ENCODE assay signal across 23 mouse cellular contexts in the genomic region with DNA sequence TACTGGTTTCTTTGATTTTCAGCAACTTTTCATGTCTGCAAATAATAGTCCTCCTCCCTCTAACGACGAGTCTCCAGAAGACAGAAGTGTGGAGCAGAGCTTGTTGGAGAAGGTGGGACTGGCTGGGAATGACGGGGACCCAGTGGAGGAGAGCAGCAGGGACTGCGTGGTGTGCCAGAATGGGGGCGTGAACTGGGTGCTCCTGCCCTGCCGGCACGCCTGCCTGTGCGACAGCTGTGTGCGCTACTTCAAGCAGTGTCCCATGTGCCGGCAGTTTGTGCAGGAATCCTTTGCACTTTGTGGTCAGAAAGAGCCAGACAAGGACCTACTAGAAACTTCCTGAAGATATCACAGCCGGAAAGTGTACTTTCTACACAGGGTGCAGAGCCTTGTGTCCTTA. TPM values are rescaled to one million over a fixed set of nuclear protein-coding genes. Genes with fewer than 3 reads are reported as not detected.
DNase-seq lines count a peak whose midpoint lies in the region; ATAC-seq and TF ChIP-seq lines count a peak whose summit lies in the region.
"Had no signal": no experiment of that assay in that cellular context is flagged by ENCODE, and none has a peak within 500 bp of the region (broad histone marks: within the 10 kb centered on the region; RNA-seq: fewer than 3 reads in every experiment).

No protein-coding gene starts in this region.

- no peaks in the 10 kb centered on the region for H3K9me3 ChIP-seq in embryonic facial prominence, embryonic 14.5 days (ENCODE audit: control insufficient read depth, low read length)
- no peaks in the 10 kb centered on the region for H3K9me3 ChIP-seq in embryonic facial prominence, embryonic 10.5 days
- no peaks in the 10 kb centered on the region for H3K9me3 ChIP-seq in forebrain, embryonic 11.5 days (ENCODE audit: control insufficient read depth, low read length)
- H3K9me3 ChIP-seq: embryonic facial prominence, embryonic 12.5 days; heart, embryonic 15.5 days; hindbrain, embryonic 15.5 days; neural tube, embryonic 15.5 days had no signal

- no peak overlapping the region for H3K27ac ChIP-seq in embryonic facial prominence, embryonic 14.5 days (replicated peaks; ENCODE audit: low read depth, low read length)
- no peak overlapping the region for H3K27ac ChIP-seq in embryonic facial prominence, embryonic 10.5 days (replicated peaks)
- H3K27ac ChIP-seq in left cerebral cortex, adult 2 months = no peak overlapping the region
- H3K27ac ChIP-seq in forebrain, embryonic 11.5 days (ENCODE audit: low read depth, low read length) = no peak overlapping the region
- H3K27ac ChIP-seq: embryonic facial prominence, embryonic 12.5 days; heart, embryonic 15.5 days; hindbrain, embryonic 15.5 days; layer of hippocampus, adult 2 months; liver, embryonic 14.5 days; neural tube, embryonic 15.5 days had no signal

- TF ChIP-seq CTCF in left cerebral cortex, adult 2 months (IDR thresholded peaks at IDR 0.05) = no peak

- H3K4me2 ChIP-seq in embryonic facial prominence, embryonic 14.5 days (ENCODE audit: low read depth, low read length) = no peak overlapping the region
- H3K4me2 ChIP-seq in forebrain, embryonic 11.5 days (ENCODE audit: low read depth, low read length, severe bottlenecking) = no peak overlapping the region
- H3K4me2 ChIP-seq: embryonic facial prominence, embryonic 12.5 days; heart, embryonic 15.5 days; hindbrain, embryonic 15.5 days; midbrain, embryonic 11.5 days; neural tube, embryonic 15.5 days had no signal

- H3K4me1 ChIP-seq in embryonic facial prominence, embryonic 14.5 days (ENCODE audit: control insufficient read depth, insufficient read depth, low read length) = no peaks in the 10 kb centered on the region
- no peaks in the 10 kb centered on the region for H3K4me1 ChIP-seq in embryonic facial prominence, embryonic 10.5 days
- no peaks in the 10 kb centered on the region for H3K4me1 ChIP-seq in forebrain, embryonic 11.5 days (replicated peaks; ENCODE audit: control insufficient read depth, insufficient read depth, low read length)
- H3K4me1 ChIP-seq: embryonic facial prominence, embryonic 12.5 days; heart, embryonic 15.5 days; hindbrain, embryonic 15.5 days; neural tube, embryonic 15.5 days had no signal

- H3K4me3 ChIP-seq in embryonic facial prominence, embryonic 14.5 days (ENCODE audit: low read depth, low read length) = no peak overlapping the region
- no peak overlapping the region for H3K4me3 ChIP-seq in embryonic facial prominence, embryonic 10.5 days
- H3K4me3 ChIP-seq in left cerebral cortex, adult 2 months = no peak overlapping the region
- no peak overlapping the region for H3K4me3 ChIP-seq in forebrain, embryonic 11.5 days (ENCODE audit: low read depth, low read length)
- H3K4me3 ChIP-seq: embryonic facial prominence, embryonic 12.5 days; heart, embryonic 15.5 days; hindbrain, embryonic 15.5 days; layer of hippocampus, adult 2 months; neural tube, embryonic 15.5 days had no signal

- peaks cover 16% of the 10 kb centered on the region; the same call in 1 of the 2 replicates for H3K36me3 ChIP-seq in embryonic facial prominence, embryonic 14.5 days (ENCODE audit: control insufficient read depth, insufficient read depth, low read length)
- H3K36me3 ChIP-seq in embryonic facial prominence, embryonic 10.5 days (replicated peaks) = peaks cover 26% of the 10 kb centered on the region
- no peaks in the 10 kb centered on the region for H3K36me3 ChIP-seq in forebrain, embryonic 11.5 days (ENCODE audit: control insufficient read depth, insufficient read depth, low read length)
- H3K36me3 ChIP-seq: hindbrain, embryonic 15.5 days; neural tube, embryonic 15.5 days had no signal

- DNase-seq in embryonic facial prominence, embryonic 14.5 days (ENCODE audit: low spot score) = no peak
- no peak for DNase-seq in embryonic facial prominence, embryonic 10.5 days (ENCODE audit: low spot score)
- DNase-seq in left cerebral cortex, postnatal 4 days = peak; percentile 6
- no peak for DNase-seq in left cerebral cortex, adult 2 months (ENCODE audit: extremely low spot score in 1 of 2, low spot score in 2 of 2)
- DNase-seq in lung, postnatal 25 days (ENCODE audit: low spot score) = peak; percentile 38
- DNase-seq in forebrain, embryonic 11.5 days (ENCODE audit: low spot score) = no peak
- no peak for DNase-seq in spleen, postnatal 36 days (ENCODE audit: low spot score in 2 of 2)
- DNase-seq: adrenal gland, postnatal 14 days; cerebellum, adult 11 months; heart, postnatal 36 days; kidney, postnatal 25 days; right cerebral cortex, adult 18-20 months had no signal

- intact Hi-C loops in left cerebral cortex, postnatal 4 days (cut with DNase I) = no loop called here
- intact Hi-C loops in left cerebral cortex, adult 2 months (cut with DNase I) = no loop called here

- 76% methylated on average over 11 of the region's 11 CpGs for WGBS in embryonic facial prominence, embryonic 14.5 days
- 89% methylated on average over 11 of the region's 11 CpGs for WGBS in embryonic facial prominence, embryonic 10.5 days
- WGBS in forebrain, embryonic 11.5 days = 87% methylated on average over 11 of the region's 11 CpGs

- no peak for ATAC-seq in embryonic facial prominence, embryonic 14.5 days (ENCODE audit: low read depth)
- ATAC-seq in forebrain, embryonic 11.5 days (replicated peaks; ENCODE audit: low FRiP score) = no peak
- ATAC-seq in erythroblast, adult 5-6 weeks (replicated peaks; ENCODE audit: low FRiP score, poor library complexity, severe bottlenecking) = no peak
- ATAC-seq: forebrain, embryonic 14.5 days; intestine, embryonic 16.5 days had no signal

- no peaks in the 10 kb centered on the region for H3K27me3 ChIP-seq in embryonic facial prominence, embryonic 14.5 days (replicated peaks; ENCODE audit: control insufficient read depth, insufficient read depth, low read length)
- H3K27me3 ChIP-seq in embryonic facial prominence, embryonic 10.5 days (replicated peaks; ENCODE audit: low read depth, poor library complexity, severe bottlenecking) = no peaks in the 10 kb centered on the region
- H3K27me3 ChIP-seq in forebrain, embryonic 11.5 days (ENCODE audit: control insufficient read depth, insufficient read depth, low read length) = no peaks in the 10 kb centered on the region
- H3K27me3 ChIP-seq: embryonic facial prominence, embryonic 12.5 days; heart, embryonic 15.5 days; hindbrain, embryonic 15.5 days; neural tube, embryonic 15.5 days had no signal

- peak overlapping the region; percentile 8; the same call in 1 of the 2 replicates for H3K9ac ChIP-seq in embryonic facial prominence, embryonic 14.5 days (ENCODE audit: low read depth, low read length)
- H3K9ac ChIP-seq in forebrain, embryonic 11.5 days (ENCODE audit: low read length) = no peak overlapping the region
- H3K9ac ChIP-seq: embryonic facial prominence, embryonic 12.5 days; heart, embryonic 15.5 days; hindbrain, embryonic 15.5 days; liver, embryonic 14.5 days; neural tube, embryonic 15.5 days had no signal

RNA-seq across cellular contexts. Expression of gene Cgrrf1, which starts 21.8 kb away (rescaled TPM):
- polyA plus RNA-seq in embryonic facial prominence, embryonic 14.5 days (2014; fragmentation: Nextera tagmentation; extraction: Ambion mirVana) = 27.9 and 28.7 TPM in 2 replicates
- 32.1 and 35.9 TPM in 2 replicates for polyA plus RNA-seq in embryonic facial prominence, embryonic 10.5 days (2016; fragmentation: Nextera tagmentation; extraction: Ambion mirVana)
- 1 to 10 TPM; 6.3 TPM for total RNA-seq in left cerebral cortex, postnatal 4 days (2021)
- total RNA-seq in left cerebral cortex, adult 2 months (2021) = 10 to 100 TPM; 33.2 to 34.9 TPM
- polyA plus RNA-seq in forebrain, embryonic 11.5 days (2014; fragmentation: Nextera tagmentation; extraction: Ambion mirVana) = 30.2 and 33.9 TPM in 2 replicates
- total RNA-seq in erythroblast, adult 5-6 weeks (2015; ENCODE audit: low replicate concordance) = 15.0 and 21.3 TPM in 2 replicates
- 11.1 and 13.0 TPM in 2 replicates for total RNA-seq in erythroblast, adult 5-6 weeks (2017; ENCODE audit: low replicate concordance)

RNA-seq across cellular contexts. Expression of gene Samd4, which starts 29.0 kb away (rescaled TPM):
- polyA plus RNA-seq in embryonic facial prominence, embryonic 14.5 days (2014; fragmentation: Nextera tagmentation; extraction: Ambion mirVana) = 8.2 and 9.6 TPM in 2 replicates
- 3.1 and 4.6 TPM in 2 replicates for polyA plus RNA-seq in embryonic facial prominence, embryonic 10.5 days (2016; fragmentation: Nextera tagmentation; extraction: Ambion mirVana)
- 10 to 100 TPM; 12.2 to 13.4 TPM for total RNA-seq in left cerebral cortex, postnatal 4 days (2021)
- total RNA-seq in left cerebral cortex, adult 2 months (2021) = 10 to 100 TPM; 26.8 to 32.1 TPM
- polyA plus RNA-seq in forebrain, embryonic 11.5 days (2014; fragmentation: Nextera tagmentation; extraction: Ambion mirVana) = 2.9 and 4.2 TPM in 2 replicates
- 5.2 and 7.5 TPM in 2 replicates for total RNA-seq in erythroblast, adult 5-6 weeks (2015; ENCODE audit: low replicate concordance)
- total RNA-seq in erythroblast, adult 5-6 weeks (2017; ENCODE audit: low replicate concordance) = 4.0 and 11.5 TPM in 2 replicates
- total RNA-seq: megakaryocyte progenitor cell, adult 5-6 weeks had no signal

RNA-seq across cellular contexts. Expression of gene Gmfb, which starts 31.6 kb away (rescaled TPM):
- 85.7 and 90.0 TPM in 2 replicates for polyA plus RNA-seq in embryonic facial prominence, embryonic 14.5 days (2014; fragmentation: Nextera tagmentation; extraction: Ambion mirVana)
- 101 and 107 TPM in 2 replicates for polyA plus RNA-seq in embryonic facial prominence, embryonic 10.5 days (2016; fragmentation: Nextera tagmentation; extraction: Ambion mirVana)
- 100 to 1,000 TPM; 132 to 135 TPM for total RNA-seq in left cerebral cortex, postnatal 4 days (2021)
- 100 to 1,000 TPM; 131 to 133 TPM for total RNA-seq in left cerebral cortex, adult 2 months (2021)
- 103 and 116 TPM in 2 replicates for polyA plus RNA-seq in forebrain, embryonic 11.5 days (2014; fragmentation: Nextera tagmentation; extraction: Ambion mirVana)
- 20.4 and 31.3 TPM in 2 replicates for total RNA-seq in erythroblast, adult 5-6 weeks (2015; ENCODE audit: low replicate concordance)
- total RNA-seq in erythroblast, adult 5-6 weeks (2017; ENCODE audit: low replicate concordance) = 23.1 and 25.0 TPM in 2 replicates

Comparison
In these comparisons a context has a peak if more than half of its experiments do, and no peak if none do; other contexts are left out.
1. DNase-seq: peak in left cerebral cortex, postnatal 4 days (single experiment) and lung, postnatal 25 days (single experiment); none in embryonic facial prominence, embryonic 14.5 days (single experiment), embryonic facial prominence, embryonic 10.5 days (single experiment), left cerebral cortex, adult 2 months (0 of 2), forebrain, embryonic 11.5 days (single experiment) and spleen, postnatal 36 days (0 of 2).
2. RNA of gene Gmfb, which starts 31.6 kb away (total RNA-seq): 132 to 135 TPM in left cerebral cortex, postnatal 4 days and 131 to 133 TPM in left cerebral cortex, adult 2 months; 20.4 to 31.3 TPM in erythroblast, adult 5-6 weeks; every median in the first group is over 4 times any median in the second.